30 mouse cellular contexts compared by ENCODE assay signal in the genomic region with DNA sequence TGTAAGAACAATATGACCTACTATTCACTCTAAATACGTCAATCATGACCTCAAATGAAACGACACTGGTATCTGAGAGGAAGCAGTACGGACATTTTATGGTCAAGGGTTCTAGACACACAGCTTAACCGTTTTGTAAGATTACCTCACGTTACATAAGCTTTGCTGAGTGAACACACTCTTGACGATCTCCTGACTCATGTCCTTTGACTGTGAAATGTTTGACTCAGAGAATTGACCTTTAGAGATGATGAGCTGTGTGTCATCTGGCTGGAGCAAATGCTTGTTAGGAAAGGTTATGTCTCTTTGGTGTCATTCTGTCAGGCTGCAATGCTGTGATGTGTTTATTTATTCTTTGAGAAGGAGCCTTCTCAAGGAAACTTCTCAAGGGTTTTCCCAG.
DNase-seq lines count a peak whose midpoint lies in the region; ATAC-seq and TF ChIP-seq lines count a peak whose summit lies in the region.
"Had no signal": no experiment of that assay in that cellular context is flagged by ENCODE, and none has a peak within 500 bp of the region (broad histone marks: within the 10 kb centered on the region; RNA-seq: fewer than 3 reads in every experiment).

No protein-coding gene starts in this region.

- no peak overlapping the region for H3K4me2 ChIP-seq in lung, postnatal 0 days (replicated peaks; ENCODE audit: low read depth, low read length)
- H3K4me2 ChIP-seq in myocyte (ENCODE audit: low read depth) = peak overlapping the region; percentile 12
- H3K4me2 ChIP-seq: embryonic facial prominence, embryonic 15.5 days; heart, embryonic 12.5 days; hindbrain, embryonic 13.5 days; midbrain, embryonic 12.5 days had no signal

- no peak for TF ChIP-seq POLR2A in lung, adult 2 months (IDR thresholded peaks at IDR 0.05; ENCODE audit: borderline replicate concordance, extremely low read depth, low read depth, low read length)
- no peak for TF ChIP-seq POLR2A in myocyte (IDR thresholded peaks at IDR 0.05; ENCODE audit: insufficient read length, low read depth)

- ATAC-seq in lung, postnatal 0 days = no peak
- no peak for ATAC-seq in CD4-positive, CD25-positive, alpha-beta regulatory T cell, adult 4 months
- ATAC-seq: intestine, embryonic 16.5 days had no signal

- H3K79me2 ChIP-seq in myocyte (ENCODE audit: control insufficient read depth, insufficient read depth) = no peaks in the 10 kb centered on the region

- no peak overlapping the region for H3K4me3 ChIP-seq in lung, postnatal 0 days (ENCODE audit: low read depth, low read length)
- H3K4me3 ChIP-seq in lung, adult 2 months (replicated peaks; ENCODE audit: extremely low read depth, low read depth, low read length) = no peak overlapping the region
- no peak overlapping the region for H3K4me3 ChIP-seq in myocyte
- H3K4me3 ChIP-seq: embryonic facial prominence, embryonic 10.5 days; embryonic facial prominence, embryonic 15.5 days; forebrain, embryonic 10.5 days; heart, adult 2 months; heart, embryonic 12.5 days; hindbrain, embryonic 13.5 days; megakaryocyte, embryonic 14.5 days; midbrain, embryonic 12.5 days had no signal

- H3K36me3 ChIP-seq in lung, postnatal 0 days (ENCODE audit: insufficient read depth, low read length) = no peaks in the 10 kb centered on the region
- H3K36me3 ChIP-seq in myocyte (ENCODE audit: control insufficient read depth, insufficient read depth) = no peaks in the 10 kb centered on the region
- H3K36me3 ChIP-seq: embryonic facial prominence, embryonic 10.5 days; embryonic facial prominence, embryonic 15.5 days; forebrain, embryonic 10.5 days; heart, embryonic 12.5 days; hindbrain, embryonic 13.5 days; midbrain, embryonic 12.5 days had no signal

- no peak overlapping the region for H3ac ChIP-seq in myocyte (ENCODE audit: control insufficient read depth, insufficient read length)

- peak; percentile 64 for DNase-seq in adrenal gland, adult 2 months
- DNase-seq in adrenal gland, postnatal 4 days (ENCODE audit: low spot score in 2 of 2) = no peak
- DNase-seq in lung, postnatal 0 days (ENCODE audit: low spot score) = peak; percentile 29
- no peak for DNase-seq in lung, adult 2 months
- peak; percentile 20 for DNase-seq in adrenal gland, postnatal 14 days
- DNase-seq in cerebellum, adult 18-20 months = no peak
- DNase-seq: cerebellum, adult 11 months; cerebellum, adult 9-11 months; gastrocnemius, postnatal 36 days; heart, adult 2 months; heart, postnatal 4 days; kidney, adult 9 months; kidney, postnatal 10 days; layer of hippocampus, postnatal 36 days; left cerebral cortex, postnatal 4 days; lung, postnatal 4 days; thymus, adult 2 months; thymus, postnatal 36 days had no signal

- TF ChIP-seq CTCF in lung, postnatal 0 days (IDR thresholded peaks at IDR 0.05) = no peak
- no peak for TF ChIP-seq CTCF in lung, adult 2 months (IDR thresholded peaks at IDR 0.05; ENCODE audit: insufficient read depth, low read length)

- no peak overlapping the region for H3K9ac ChIP-seq in lung, postnatal 0 days (replicated peaks; ENCODE audit: low read depth)
- H3K9ac ChIP-seq: embryonic facial prominence, embryonic 15.5 days; heart, embryonic 12.5 days; hindbrain, embryonic 13.5 days; liver, embryonic 14.5 days; midbrain, embryonic 12.5 days had no signal

- no peaks in the 10 kb centered on the region for H3K4me1 ChIP-seq in lung, postnatal 0 days (ENCODE audit: insufficient read depth, low read depth, low read length)
- no peaks in the 10 kb centered on the region for H3K4me1 ChIP-seq in lung, adult 2 months (ENCODE audit: control insufficient read depth, insufficient read depth, low read length)
- H3K4me1 ChIP-seq: embryonic facial prominence, embryonic 10.5 days; embryonic facial prominence, embryonic 15.5 days; forebrain, embryonic 10.5 days; heart, embryonic 12.5 days; megakaryocyte, embryonic 14.5 days; midbrain, embryonic 12.5 days had no signal

- H3K27ac ChIP-seq in lung, postnatal 0 days (ENCODE audit: low read length) = no peak overlapping the region
- H3K27ac ChIP-seq: embryonic facial prominence, embryonic 10.5 days; embryonic facial prominence, embryonic 15.5 days; forebrain, embryonic 10.5 days; heart, adult 2 months; hindbrain, embryonic 13.5 days; liver, embryonic 14.5 days; midbrain, embryonic 12.5 days had no signal

- no peaks in the 10 kb centered on the region for H3K27me3 ChIP-seq in lung, postnatal 0 days (replicated peaks; ENCODE audit: insufficient read depth, low read length)
- no peaks in the 10 kb centered on the region for H3K27me3 ChIP-seq in myocyte (ENCODE audit: control insufficient read depth, insufficient read depth, insufficient read length)
- H3K27me3 ChIP-seq: CH12.LX; embryonic facial prominence, embryonic 15.5 days; heart, embryonic 12.5 days; hindbrain, embryonic 13.5 days; megakaryocyte, embryonic 14.5 days; midbrain, embryonic 12.5 days had no signal

- no peak for TF ChIP-seq EP300 in lung, postnatal 0 days (IDR thresholded peaks at IDR 0.05)

- 32% methylated on average over 6 of the region's 6 CpGs for WGBS in lung, postnatal 0 days
- WGBS in lung, adult 2 months = 37% methylated on average over 6 of the region's 6 CpGs

- H3K9me3 ChIP-seq in lung, postnatal 0 days (ENCODE audit: low read length) = no peaks in the 10 kb centered on the region
- H3K9me3 ChIP-seq: embryonic facial prominence, embryonic 10.5 days; embryonic facial prominence, embryonic 15.5 days; forebrain, embryonic 10.5 days; heart, embryonic 12.5 days; hindbrain, embryonic 13.5 days; megakaryocyte, embryonic 14.5 days; midbrain, embryonic 12.5 days had no signal

TF ChIP-seq in myocyte, 11 proteins besides CTCF, POLR2A, EP300 and RAD21:
- TF ChIP-seq MYOD1 (IDR thresholded peaks at IDR 0.05; ENCODE audit: control insufficient read depth in 1 of 3, insufficient read length in 2 of 3, low read depth in 2 of 3) (no peak), CEBPB (IDR thresholded peaks at IDR 0.05; ENCODE audit: insufficient read depth, poor library complexity, severe bottlenecking) (peak; percentile 86), MAX (IDR thresholded peaks at IDR 0.05; ENCODE audit: low read depth) (peak; percentile 32)

Comparison
In these comparisons a context has a peak if more than half of its experiments do, and no peak if none do; other contexts are left out.
1. DNase-seq: peak in adrenal gland, adult 2 months (single experiment), lung, postnatal 0 days (single experiment) and adrenal gland, postnatal 14 days (single experiment); none in adrenal gland, postnatal 4 days (0 of 2), lung, adult 2 months (single experiment) and cerebellum, adult 18-20 months (0 of 2).